Mouse (Mus musculus): ENCODE data around the gene Dph5. TPM values are rescaled to one million over a fixed set of nuclear protein-coding genes. Genes with fewer than 3 reads are reported as not detected.

Gene Dph5
- 28.5 and 29.6 TPM in 2 replicates for polyA plus RNA-seq (2015; fragmentation: Nextera tagmentation; extraction: Ambion mirVana)

GRCm38 (mm10) chr3:115887427-115888309 is at the start of gene Dph5:
Dph5 (plus strand) TSS chr3:115887837.
- peak; percentile 98 for ATAC-seq (ENCODE audit: low read depth)
- Histone ChIP-seq H3K4me2 (peak within 1 kb of the TSS; percentile 85), H3K4me3 (peak within 1 kb of the TSS; percentile 84), H3K4me1 (replicated peaks) (peaks cover 13% of the 10 kb centered on the region), H3K9ac (peak within 1 kb of the TSS; percentile 87), H3K9me3 (no peaks in the 10 kb centered on the region), H3K27ac (replicated peaks) (peak within 1 kb of the TSS; percentile 88), H3K27me3 (no peaks in the 10 kb centered on the region), H3K36me3 (no peaks in the 10 kb centered on the region)
- WGBS, result 1% methylated on average over 40 of the region's 40 CpGs

DNA sequence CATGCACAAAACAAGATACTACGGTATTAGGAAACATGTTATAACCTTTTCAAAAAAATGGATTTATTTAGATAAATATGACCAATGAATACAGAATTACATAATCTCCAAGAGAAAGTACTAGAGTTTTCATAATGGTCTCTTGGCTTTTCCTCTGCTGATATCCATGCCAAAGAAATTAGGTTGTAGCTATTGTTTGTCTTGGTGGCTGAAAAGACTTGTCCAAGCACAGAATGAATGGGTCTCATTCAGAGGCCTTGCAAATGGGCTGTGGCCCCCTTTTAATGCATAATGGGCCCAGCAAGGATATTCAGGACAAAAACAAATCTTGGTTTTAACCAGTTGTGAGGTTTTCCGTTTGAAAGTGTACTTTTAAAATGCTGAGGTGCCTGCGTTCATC is 43.1 kb upstream of the Dph5 start:
- WGBS, result 41% methylated on average over 3 of the region's 3 CpGs

GRCm38 (mm10) chr3:115845032-115845618 is 42.5 kb upstream of the Dph5 start:
- no peak overlapping the region for H3K27ac ChIP-seq (replicated peaks)
- no peaks in the 10 kb centered on the region for H3K27me3 ChIP-seq
- no peak overlapping the region for H3K4me3 ChIP-seq
- no peak overlapping the region for H3K4me2 ChIP-seq
- no peaks in the 10 kb centered on the region; the same call in none of the 2 replicates for H3K4me1 ChIP-seq (replicated peaks)
- ATAC-seq (ENCODE audit: low read depth), result no peak
- WGBS, result 66% methylated on average over 5 of the region's 5 CpGs
- H3K9me3 ChIP-seq, result no peaks in the 10 kb centered on the region
- no peaks in the 10 kb centered on the region for H3K36me3 ChIP-seq
- no peak overlapping the region for H3K9ac ChIP-seq

More for the DNA sequence above, 43.1 kb upstream of the Dph5 start:
- H3K27ac ChIP-seq (replicated peaks), result no peak overlapping the region
- no peaks in the 10 kb centered on the region; the same call in none of the 2 replicates for H3K4me1 ChIP-seq (replicated peaks)
- no peak overlapping the region for H3K9ac ChIP-seq
- no peak for ATAC-seq (ENCODE audit: low read depth)
- H3K36me3 ChIP-seq, result no peaks in the 10 kb centered on the region
- H3K9me3 ChIP-seq, result no peaks in the 10 kb centered on the region
- H3K4me3 ChIP-seq, result no peak overlapping the region
- no peaks in the 10 kb centered on the region for H3K27me3 ChIP-seq
- H3K4me2 ChIP-seq, result no peak overlapping the region

- Histone ChIP-seq H3K9ac (no peak overlapping the region), H3K4me2 (no peak overlapping the region), H3K9me3 (no peaks in the 10 kb centered on the region), H3K4me1 (replicated peaks) (no peaks in the 10 kb centered on the region; the same call in none of the 2 replicates), H3K27me3 (no peaks in the 10 kb centered on the region), H3K36me3 (no peaks in the 10 kb centered on the region), H3K4me3 (no peak overlapping the region), H3K27ac (replicated peaks) (no peak overlapping the region)
- 63% methylated on average over 1 of the region's 1 CpGs for WGBS
- no peak for ATAC-seq (ENCODE audit: low read depth)
Measured at GRCm38 (mm10) chr3:115845724-115846123, 41.9 kb upstream of the Dph5 start.

DNA sequence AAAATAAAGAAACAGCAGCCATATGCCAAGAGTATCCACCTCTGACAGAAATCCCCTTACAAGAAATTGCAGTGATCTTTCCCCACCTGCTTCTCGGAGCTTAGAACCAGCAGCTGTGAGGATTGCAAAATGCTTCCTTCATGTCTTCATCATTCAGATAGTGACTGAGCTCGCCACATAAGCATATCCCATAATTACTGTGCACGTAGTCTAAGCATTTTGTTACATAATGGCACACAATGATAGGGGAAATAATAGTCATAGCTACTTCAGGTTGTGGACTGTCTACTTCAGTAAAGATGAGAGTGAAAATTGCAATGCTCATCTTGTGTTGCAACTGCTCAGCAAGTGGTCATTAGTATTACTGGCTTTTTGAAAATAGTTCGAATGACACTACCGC is 41.5 kb upstream of the Dph5 start:
- no peak for ATAC-seq (ENCODE audit: low read depth)
- H3K27me3 ChIP-seq, result no peaks in the 10 kb centered on the region
- H3K36me3 ChIP-seq, result no peaks in the 10 kb centered on the region
- no peaks in the 10 kb centered on the region; the same call in none of the 2 replicates for H3K4me1 ChIP-seq (replicated peaks)
- H3K4me2 ChIP-seq, result no peak overlapping the region
- H3K27ac ChIP-seq (replicated peaks), result no peak overlapping the region
- H3K9ac ChIP-seq, result no peak overlapping the region
- H3K4me3 ChIP-seq, result no peak overlapping the region
- H3K9me3 ChIP-seq, result no peaks in the 10 kb centered on the region
- 89% methylated on average over 5 of the region's 5 CpGs for WGBS

- Histone ChIP-seq H3K27ac (replicated peaks) (no peak overlapping the region), H3K36me3 (no peaks in the 10 kb centered on the region), H3K27me3 (no peaks in the 10 kb centered on the region), H3K9ac (no peak overlapping the region), H3K4me3 (no peak overlapping the region), H3K9me3 (no peaks in the 10 kb centered on the region), H3K4me1 (replicated peaks) (no peaks in the 10 kb centered on the region; the same call in none of the 2 replicates), H3K4me2 (no peak overlapping the region)
- 88% methylated on average over 11 of the region's 11 CpGs for WGBS
- no peak for ATAC-seq (ENCODE audit: low read depth)
Measured at GRCm38 (mm10) chr3:115848686-115849480, 38.8 kb upstream of the Dph5 start.

DNA sequence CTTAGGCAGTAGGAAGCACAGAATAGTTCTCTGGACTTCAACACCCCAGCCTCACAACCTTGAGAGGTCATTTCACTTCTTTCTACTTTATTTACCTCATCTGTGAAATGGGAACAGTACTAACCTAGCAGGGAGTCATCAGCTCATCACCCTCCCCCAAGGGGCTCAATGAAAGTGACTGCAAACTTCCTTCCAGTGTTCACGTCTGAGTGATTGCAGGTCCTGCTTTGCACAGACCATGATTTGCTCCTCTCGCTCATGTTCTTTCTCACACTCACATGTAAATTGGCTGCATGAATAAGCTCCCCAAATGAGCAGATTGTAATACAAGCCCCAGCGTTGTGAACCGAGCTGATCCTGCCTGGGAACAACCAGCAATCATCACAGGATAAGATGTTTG is 36.7 kb upstream of the Dph5 start:
- Histone ChIP-seq H3K4me1 (replicated peaks) (no peaks in the 10 kb centered on the region), H3K9me3 (no peaks in the 10 kb centered on the region), H3K36me3 (no peaks in the 10 kb centered on the region), H3K4me3 (no peak overlapping the region), H3K27ac (replicated peaks) (no peak overlapping the region), H3K4me2 (no peak overlapping the region), H3K9ac (no peak overlapping the region), H3K27me3 (no peaks in the 10 kb centered on the region)
- ATAC-seq (ENCODE audit: low read depth), result no peak
- 68% methylated on average over 4 of the region's 4 CpGs for WGBS

DNA sequence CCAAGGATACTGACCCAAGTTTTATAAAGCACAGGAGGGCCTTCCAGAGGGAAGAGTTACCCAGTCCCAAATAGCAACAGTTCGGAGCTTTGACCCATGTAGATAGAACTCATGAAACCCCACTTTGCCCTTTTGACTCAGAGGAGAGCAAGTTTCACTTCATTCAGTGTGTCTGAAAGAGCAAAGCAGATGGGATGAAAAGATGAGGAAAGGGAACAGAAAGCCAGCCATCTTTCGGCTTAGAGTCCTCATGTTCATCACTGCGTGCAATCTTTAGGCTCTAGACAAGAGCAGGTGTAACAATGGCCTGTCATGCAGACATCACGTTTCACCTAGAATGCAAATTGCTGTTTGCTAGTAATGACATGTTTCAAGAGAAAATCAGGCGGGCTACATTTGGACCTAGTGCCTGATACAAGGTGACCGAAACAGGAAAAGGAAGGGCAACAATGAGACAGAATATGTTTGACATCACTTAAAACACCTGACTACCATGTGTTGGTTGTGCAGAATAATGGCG is 32.9 kb upstream of the Dph5 start:
- Histone ChIP-seq H3K27ac (replicated peaks) (no peak overlapping the region), H3K9ac (no peak overlapping the region), H3K4me3 (no peak overlapping the region), H3K4me1 (replicated peaks) (peaks cover 14% of the 10 kb centered on the region; the same call in 1 of the 2 replicates), H3K4me2 (no peak overlapping the region), H3K27me3 (no peaks in the 10 kb centered on the region), H3K9me3 (no peaks in the 10 kb centered on the region), H3K36me3 (no peaks in the 10 kb centered on the region)
- no peak for ATAC-seq (ENCODE audit: low read depth)
- WGBS, result 95% methylated on average over 7 of the region's 7 CpGs

GRCm38 (mm10) chr3:115855576-115855975 is 32.1 kb upstream of the Dph5 start:
- H3K27ac ChIP-seq (replicated peaks), result no peak overlapping the region
- H3K36me3 ChIP-seq, result no peaks in the 10 kb centered on the region
- H3K9ac ChIP-seq, result no peak overlapping the region
- no peak overlapping the region for H3K4me2 ChIP-seq
- ATAC-seq (ENCODE audit: low read depth), result no peak
- no peak overlapping the region for H3K4me3 ChIP-seq
- no peaks in the 10 kb centered on the region for H3K27me3 ChIP-seq
- H3K9me3 ChIP-seq, result no peaks in the 10 kb centered on the region
- peaks cover 14% of the 10 kb centered on the region; the same call in 1 of the 2 replicates for H3K4me1 ChIP-seq (replicated peaks)
- 54% methylated on average over 10 of the region's 10 CpGs for WGBS

DNA sequence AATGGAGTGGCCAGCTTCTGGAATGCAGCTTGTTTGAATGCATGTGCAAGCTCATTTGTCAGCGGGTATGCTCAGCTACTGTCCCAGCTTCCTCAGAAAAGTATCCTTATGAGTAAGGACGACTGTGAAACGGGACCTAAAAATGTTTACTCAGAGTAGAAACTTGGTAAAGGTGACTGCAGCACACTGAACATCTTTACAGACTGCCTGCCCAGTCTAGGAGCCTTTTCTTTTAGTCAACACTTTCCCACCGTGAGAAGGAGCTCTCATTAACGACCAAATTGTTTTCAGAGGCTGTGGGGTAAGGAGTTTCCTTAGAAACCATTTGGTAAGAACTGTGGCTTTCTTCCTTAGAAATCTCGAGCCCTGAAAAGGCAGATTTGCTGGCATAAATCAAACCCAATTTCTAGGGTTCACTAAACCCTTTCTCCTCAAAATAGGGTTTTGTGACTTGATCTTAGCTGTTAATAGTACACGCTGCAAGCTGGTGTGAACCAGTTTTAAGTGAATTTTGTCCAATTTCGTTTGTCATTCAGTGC is 31.1 kb upstream of the Dph5 start:
- WGBS, result 10% methylated on average over 8 of the region's 8 CpGs
- no peak overlapping the region for H3K4me2 ChIP-seq
- peak; percentile 40; the same call in 1 of the 2 replicates for ATAC-seq (ENCODE audit: low read depth)

GRCm38 (mm10) chr3:115857436-115857835 is 30.2 kb upstream of the Dph5 start:
- Histone ChIP-seq H3K27ac (replicated peaks) (no peak overlapping the region), H3K4me2 (no peak overlapping the region), H3K4me1 (replicated peaks) (peaks cover 14% of the 10 kb centered on the region; the same call in 1 of the 2 replicates), H3K36me3 (no peaks in the 10 kb centered on the region), H3K4me3 (no peak overlapping the region), H3K9me3 (no peaks in the 10 kb centered on the region), H3K27me3 (no peaks in the 10 kb centered on the region), H3K9ac (no peak overlapping the region)
- WGBS, result 57% methylated on average over 10 of the region's 10 CpGs
- ATAC-seq (ENCODE audit: low read depth), result no peak

More for the DNA sequence above, 31.1 kb upstream of the Dph5 start:
- Histone ChIP-seq H3K9ac (no peak overlapping the region), H3K9me3 (no peaks in the 10 kb centered on the region), H3K4me1 (replicated peaks) (peaks cover 14% of the 10 kb centered on the region; the same call in 1 of the 2 replicates), H3K36me3 (no peaks in the 10 kb centered on the region), H3K27ac (replicated peaks) (peak overlapping the region; percentile 49; the same call in 1 of the 2 replicates), H3K27me3 (no peaks in the 10 kb centered on the region), H3K4me3 (no peak overlapping the region)

Data from neural tube, embryonic 13.5 days (tissue).